Mouse (Mus musculus) lung, embryonic 15.5 days (tissue): ENCODE data around the gene Mrpl22. TPM values are rescaled to one million over a fixed set of nuclear protein-coding genes. Genes with fewer than 3 reads are reported as not detected.

Experiments used
- polyA plus RNA-seq: library from polyadenylated mRNA; unstranded; fragments of >200 nt; fragmentation: Nextera tagmentation; extraction: Ambion mirVana; gene quantifications from 2 replicates; pipeline ENCODE4 v1.2.1, GENCODE M21; 2015

Mrpl22 gene
- polyA plus RNA-seq, 1 experiment from 2014 or later, result 109 TPM

Other genes starting within 250 kb of the Mrpl22 start
- 19.0 and 19.5 TPM in 2 replicates for gene Larp1, start 162.6 kb upstream of the Mrpl22 start, polyA plus RNA-seq
- not detected in 2 replicates for gene Gm12248, start 78.5 kb upstream of the Mrpl22 start, polyA plus RNA-seq
- gene Cnot8, start 67.5 kb upstream of the Mrpl22 start, polyA plus RNA-seq, result 89.8 and 96.1 TPM in 2 replicates
- 20.2 and 20.9 TPM in 2 replicates for gene Gemin5, start 3.1 kb upstream of the Mrpl22 start, polyA plus RNA-seq
- 4.9 and 5.2 TPM in 2 replicates for gene Igtp, start 27.9 kb downstream of the Mrpl22 start, polyA plus RNA-seq
- 2.3 and 2.4 TPM in 2 replicates for gene Irgm2, start 28.0 kb downstream of the Mrpl22 start, polyA plus RNA-seq
- gene 4930438A08Rik, start 103.1 kb downstream of the Mrpl22 start, polyA plus RNA-seq, result 0.06 TPM in 1 of 2 replicates, not detected in the other
- 23.4 and 25.6 TPM in 2 replicates for gene Zfp692, start 135.4 kb downstream of the Mrpl22 start, polyA plus RNA-seq
- 29.8 and 32.3 TPM in 2 replicates for gene Zfp672, start 158.7 kb downstream of the Mrpl22 start, polyA plus RNA-seq
- 32.3 and 38.3 TPM in 2 replicates for gene Sh3bp5l, start 159.1 kb downstream of the Mrpl22 start, polyA plus RNA-seq
- 0.40 TPM in 1 of 2 replicates, not detected in the other for gene Lypd8, start 207.4 kb downstream of the Mrpl22 start, polyA plus RNA-seq
- gene 1810065E05Rik, start 249.4 kb downstream of the Mrpl22 start, polyA plus RNA-seq, result not detected in 2 replicates